Mouse (Mus musculus) ES-Bruce4 (cell line): ENCODE data around the gene Fgf13. TPM values are rescaled to one million over a fixed set of nuclear protein-coding genes. Genes with fewer than 3 reads are reported as not detected.

Experiments used
- H3K27ac ChIP-seq: 2 replicates; pipeline ENCODE4 v1.5.1; 2012; ENCODE audit warnings: low read length, inconsistent platforms; ENCODE audit not compliant: insufficient read depth
- H3K27me3 ChIP-seq: 2 replicates; pipeline ENCODE4 v1.6.1; 2012; ENCODE audit warnings: mild to moderate bottlenecking, low read length, inconsistent platforms; ENCODE audit not compliant: control insufficient read depth, poor library complexity, insufficient read depth, severe bottlenecking
- H3K36me3 ChIP-seq: 2 replicates; pipeline ENCODE4 v1.6.1; 2012; ENCODE audit warnings: inconsistent platforms, mild to moderate bottlenecking, low read length, moderate library complexity; ENCODE audit not compliant: control insufficient read depth, poor library complexity, insufficient read depth, severe bottlenecking
- H3K4me1 ChIP-seq: one replicate; pipeline ENCODE4 v1.8.1; 2011; ENCODE audit warnings: low read length; ENCODE audit not compliant: control insufficient read depth, insufficient read depth
- H3K4me3 ChIP-seq: 2 replicates; pipeline ENCODE4 v1.5.1; 2011; ENCODE audit warnings: low read depth, mild to moderate bottlenecking, low read length
- H3K9ac ChIP-seq: 2 replicates; pipeline ENCODE4 v1.6.1; 2012; ENCODE audit warnings: low read depth, mild to moderate bottlenecking, inconsistent platforms; ENCODE audit not compliant: poor library complexity, severe bottlenecking
- H3K9me3 ChIP-seq: replicated peaks from 2 replicates; pipeline ENCODE4 v1.6.1; 2012; ENCODE audit warnings: mild to moderate bottlenecking, low read length, inconsistent platforms; ENCODE audit not compliant: control insufficient read depth, poor library complexity, insufficient read depth, severe bottlenecking
- CTCF ChIP-seq: IDR thresholded peaks from one replicate; pipeline ENCODE4 v1.8.1; 2011; ENCODE audit warnings: low read depth, low read length
- EP300 ChIP-seq: IDR thresholded peaks from 2 replicates; pipeline ENCODE4 v1.6.1; 2011; ENCODE audit warnings: low read depth, low read length; ENCODE audit not compliant: insufficient read depth
- POLR2A ChIP-seq: IDR thresholded peaks from one replicate; pipeline ENCODE4 v1.8.1; 2011; ENCODE audit warnings: low read length; ENCODE audit not compliant: insufficient read depth
- polyA plus RNA-seq: library from polyadenylated mRNA; stranded (reverse); fragments of >200 nt; gene quantifications from 2 replicates; pipeline ENCODE4 v1.2.4, GENCODE M21; 2011; ENCODE audit warnings: low read depth; ENCODE audit not compliant: missing spikeins, insufficient read depth, insufficient read length

Fgf13 gene
- polyA plus RNA-seq, 1 experiment = 4.5 TPM

GRCm38 (mm10) chrX:59134928-59135361, 432.9 kb downstream of the Fgf13 start:
- H3K4me1 ChIP-seq = no peaks in the 10 kb centered on the region
- H3K27me3 ChIP-seq = no peaks in the 10 kb centered on the region
- H3K36me3 ChIP-seq = no peaks in the 10 kb centered on the region
- H3K9ac ChIP-seq = peak overlapping the region; percentile 72; the same call in 1 of the 2 replicates
- no peaks in the 10 kb centered on the region for H3K9me3 ChIP-seq
- H3K27ac ChIP-seq = no peak overlapping the region
- TF ChIP-seq EP300 (no peak), CTCF (peak; percentile 32)
- peak overlapping the region; percentile 73 for H3K4me3 ChIP-seq

- peak overlapping the region; percentile 72 for H3K9ac ChIP-seq
- H3K4me1 ChIP-seq = no peaks in the 10 kb centered on the region
- H3K9me3 ChIP-seq = no peaks in the 10 kb centered on the region
- H3K36me3 ChIP-seq = no peaks in the 10 kb centered on the region
- H3K4me3 ChIP-seq = peak overlapping the region; percentile 72
- TF ChIP-seq CTCF = no peak
- no peak for TF ChIP-seq POLR2A
- no peak for TF ChIP-seq EP300
- no peaks in the 10 kb centered on the region for H3K27me3 ChIP-seq
- no peak overlapping the region for H3K27ac ChIP-seq
Observed at GRCm38 (mm10) chrX:59134166-59134861, 433.6 kb downstream of the Fgf13 start.

- no peaks in the 10 kb centered on the region for H3K36me3 ChIP-seq
- H3K27me3 ChIP-seq = no peaks in the 10 kb centered on the region
- H3K9me3 ChIP-seq = no peaks in the 10 kb centered on the region
Observed at GRCm38 (mm10) chrX:59133834-59134165, 434.1 kb downstream of the Fgf13 start.

GRCm38 (mm10) chrX:59133416-59133815, 434.5 kb downstream of the Fgf13 start:
- Histone ChIP-seq H3K4me3 (peak overlapping the region; percentile 72), H3K9ac (no peak overlapping the region), H3K9me3 (no peaks in the 10 kb centered on the region), H3K27me3 (no peaks in the 10 kb centered on the region), H3K4me1 (no peaks in the 10 kb centered on the region), H3K36me3 (no peaks in the 10 kb centered on the region), H3K27ac (no peak overlapping the region)
- no peak for TF ChIP-seq CTCF
- TF ChIP-seq POLR2A = no peak

More at GRCm38 (mm10) chrX:59133834-59134165, 434.1 kb downstream of the Fgf13 start:
- H3K4me1 ChIP-seq = no peaks in the 10 kb centered on the region
- peak overlapping the region; percentile 72 for H3K4me3 ChIP-seq
- no peak for TF ChIP-seq POLR2A
- TF ChIP-seq EP300 = no peak
- TF ChIP-seq CTCF = no peak
- H3K9ac ChIP-seq = peak overlapping the region; percentile 72
- no peak overlapping the region for H3K27ac ChIP-seq

DNA sequence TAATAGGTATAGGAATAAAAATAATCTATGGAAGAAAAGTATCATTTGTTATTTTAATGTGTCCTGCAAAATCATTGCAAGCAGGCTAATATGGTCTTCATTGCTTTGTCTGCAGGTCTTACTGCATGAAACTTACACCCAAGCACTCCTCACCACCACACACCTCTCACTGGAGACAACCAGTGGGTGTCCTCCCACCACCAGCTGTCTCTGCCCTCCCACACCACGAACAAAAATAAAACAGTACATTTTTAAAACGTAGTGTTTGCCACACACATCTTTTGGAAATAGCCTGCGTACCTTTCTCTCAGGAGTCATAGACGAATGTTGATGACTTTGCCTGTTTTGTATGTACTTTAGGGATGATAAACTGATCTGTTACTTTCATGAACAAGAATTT, 441.2 kb downstream of the Fgf13 start:
- Histone ChIP-seq H3K9me3 (no peaks in the 10 kb centered on the region), H3K27me3 (no peaks in the 10 kb centered on the region), H3K27ac (no peak overlapping the region), H3K4me1 (no peaks in the 10 kb centered on the region), H3K36me3 (no peaks in the 10 kb centered on the region), H3K9ac (no peak overlapping the region), H3K4me3 (no peak overlapping the region)
- no peak for TF ChIP-seq POLR2A
- no peak for TF ChIP-seq EP300
- TF ChIP-seq CTCF = no peak

GRCm38 (mm10) chrX:59113187-59113586, 454.7 kb downstream of the Fgf13 start:
- no peaks in the 10 kb centered on the region for H3K36me3 ChIP-seq
- H3K4me1 ChIP-seq = no peaks in the 10 kb centered on the region
- H3K9me3 ChIP-seq = no peaks in the 10 kb centered on the region
- no peak overlapping the region for H3K4me3 ChIP-seq
- no peak for TF ChIP-seq CTCF
- no peak for TF ChIP-seq EP300
- no peak for TF ChIP-seq POLR2A
- no peak overlapping the region for H3K9ac ChIP-seq
- no peak overlapping the region for H3K27ac ChIP-seq
- no peaks in the 10 kb centered on the region for H3K27me3 ChIP-seq
